Mouse (Mus musculus) urinary bladder, postnatal 25 days (tissue): ENCODE data around the gene Bsx.
A peak's percentile ranks its signal among the peaks of the same experiment; 100 is the strongest.

Experiments
- DNase-seq: peaks from one replicate; pipeline ENCODE4 v3.0.0; 2022; ENCODE audit warnings: low spot score

Gene Bsx

DNA sequence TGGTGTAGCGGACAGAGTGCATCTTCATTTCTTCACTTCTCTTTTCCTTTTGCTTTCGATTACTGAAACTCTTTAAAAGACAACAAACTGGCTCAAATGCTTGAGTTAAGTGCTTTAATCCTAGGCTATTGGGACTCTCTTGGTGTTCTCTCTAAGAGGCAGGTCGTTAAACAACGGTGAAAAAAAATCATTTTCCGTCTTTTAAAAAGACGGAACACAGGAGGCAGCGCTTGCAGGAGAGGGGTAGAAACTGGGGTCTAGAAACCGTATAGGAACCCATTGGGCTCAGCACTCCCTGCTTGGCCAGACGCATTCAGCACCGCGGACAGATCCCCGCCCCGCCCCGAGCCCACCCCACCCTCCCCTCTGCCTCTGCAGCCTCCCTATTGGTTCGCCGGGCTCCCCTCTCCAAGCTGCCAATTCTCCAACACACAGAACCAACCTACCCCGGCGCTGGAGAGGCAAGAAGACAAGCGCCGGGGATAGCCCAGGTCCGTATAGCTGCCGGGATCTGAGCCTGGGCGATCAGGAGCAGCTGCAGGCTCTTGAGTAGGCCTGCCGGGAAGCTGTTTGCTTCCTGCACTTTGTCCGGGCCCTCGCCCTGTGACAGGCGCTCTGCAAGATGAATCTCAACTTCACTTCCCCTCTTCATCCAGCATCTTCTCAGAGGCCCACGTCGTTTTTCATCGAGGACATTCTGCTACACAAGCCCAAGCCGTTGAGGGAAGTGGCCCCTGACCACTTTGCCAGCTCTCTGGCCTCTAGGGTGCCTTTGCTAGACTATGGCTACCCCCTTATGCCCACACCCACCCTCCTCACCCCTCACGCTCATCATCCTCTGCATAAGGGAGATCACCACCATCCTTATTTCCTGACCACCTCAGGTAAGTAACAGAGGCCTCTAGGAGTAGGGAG is at the start of gene Bsx:
Gene Bsx, plus strand, starts transcription at position 572 of the 915 bp plus-strand sequence.
- peak; percentile 18 for DNase-seq

- no peak for DNase-seq
Measured at GRCm38 (mm10) chr9:40825601-40826000, 48.3 kb upstream of the Bsx start.

DNA sequence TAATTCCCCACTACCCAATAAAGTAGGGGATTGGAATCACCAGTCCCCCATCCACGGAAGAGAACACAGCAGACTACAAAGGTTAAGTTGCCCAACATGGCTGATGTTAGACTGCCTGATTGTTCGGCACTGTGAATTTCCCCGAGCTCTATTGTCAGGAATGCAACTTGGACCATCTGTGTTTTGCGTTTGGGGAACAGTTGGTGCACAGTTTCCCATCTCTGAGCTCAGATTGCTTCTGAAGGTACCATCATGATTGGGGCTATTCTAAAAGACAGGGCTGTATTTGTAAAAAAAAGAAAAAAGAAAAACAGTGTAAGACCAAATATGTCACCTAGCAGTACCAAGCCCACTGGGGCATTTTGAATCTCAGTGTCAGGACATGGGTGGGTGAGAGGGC is 46.6 kb upstream of the Bsx start:
- no peak for DNase-seq

DNA sequence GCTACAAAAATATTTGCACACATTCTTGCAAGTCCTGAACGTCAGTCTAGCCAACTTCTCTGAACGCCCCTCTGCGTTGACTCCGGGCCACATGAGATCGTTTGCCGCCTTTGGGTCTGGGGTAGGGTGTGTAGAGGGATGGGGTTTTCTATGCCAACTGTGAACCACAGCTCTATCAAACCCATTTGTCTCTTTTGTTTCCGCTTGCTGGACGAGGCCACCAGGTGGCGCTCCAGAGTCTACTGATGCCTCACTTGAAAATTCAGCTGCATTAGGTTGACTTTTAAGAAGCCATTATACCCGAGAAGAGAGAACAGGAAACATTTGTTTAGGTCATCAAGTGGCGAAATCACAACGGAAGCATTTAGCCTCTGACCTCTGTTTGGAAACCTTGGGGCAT is 39.4 kb upstream of the Bsx start:
- peak; percentile 71 for DNase-seq

DNA sequence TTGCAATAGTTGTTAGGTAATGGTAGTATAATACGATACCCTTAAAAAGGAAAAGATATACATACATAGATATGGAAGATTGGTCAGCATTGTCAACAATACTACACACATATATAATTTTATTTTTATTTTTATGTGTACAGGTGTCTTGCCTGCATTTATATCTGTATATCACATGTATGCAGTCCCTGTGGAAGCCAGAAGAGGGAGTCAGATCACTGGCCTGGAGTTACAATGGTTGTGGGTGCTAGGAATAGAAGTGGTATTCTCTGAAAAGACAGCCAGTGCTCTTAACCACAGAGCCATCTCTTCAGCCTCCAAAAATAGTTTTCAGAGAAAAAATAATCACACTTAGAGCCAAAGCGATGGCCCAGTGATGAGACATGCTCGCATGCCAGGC is 37.2 kb upstream of the Bsx start:
- no peak for DNase-seq

DNA sequence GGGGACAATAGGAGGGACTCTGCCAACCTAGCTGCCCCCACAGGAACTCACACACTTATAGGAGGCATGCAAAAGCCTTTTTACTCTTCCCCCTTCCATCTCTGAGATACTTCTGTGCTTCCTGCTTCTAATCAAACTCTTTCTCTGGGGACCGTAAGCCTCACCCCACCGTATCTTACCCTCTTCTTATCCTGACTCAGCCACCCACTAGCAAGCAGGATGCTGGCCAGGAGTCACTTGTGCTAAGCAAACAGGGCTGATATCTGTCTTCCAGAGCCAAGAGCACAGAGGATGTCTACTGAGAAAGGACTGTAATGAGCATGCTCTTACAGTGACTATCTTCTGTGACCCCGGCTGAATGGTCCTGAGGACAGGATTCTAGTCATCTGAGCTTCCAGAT is 34.3 kb upstream of the Bsx start:
- DNase-seq, result no peak

DNA sequence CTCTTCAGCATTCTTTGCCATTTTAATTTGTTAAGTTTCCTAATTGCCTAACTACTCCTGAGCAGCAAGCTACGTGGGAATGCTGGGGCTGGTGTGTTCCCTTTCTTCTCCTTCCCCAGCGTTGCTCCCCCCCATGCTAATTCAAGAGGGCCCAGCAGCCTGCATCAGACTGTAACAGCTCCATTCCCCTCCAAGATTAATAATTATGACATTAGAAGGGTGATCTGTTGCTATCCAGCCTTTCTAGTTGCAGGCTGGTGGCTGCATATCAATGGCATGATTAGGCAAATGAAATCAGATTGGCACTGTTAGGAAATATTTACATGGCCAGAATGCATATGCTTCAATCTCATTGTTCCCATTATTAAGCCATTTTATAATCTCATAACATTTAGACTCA is 22.4 kb upstream of the Bsx start:
- DNase-seq, result no peak

GRCm38 (mm10) chr9:40858461-40859160 is 15.3 kb upstream of the Bsx start:
- no peak for DNase-seq

- no peak for DNase-seq
Measured at GRCm38 (mm10) chr9:40859196-40859595, 14.7 kb upstream of the Bsx start.

GRCm38 (mm10) chr9:40870331-40870730 is 3.6 kb upstream of the Bsx start:
- DNase-seq, result no peak

DNA sequence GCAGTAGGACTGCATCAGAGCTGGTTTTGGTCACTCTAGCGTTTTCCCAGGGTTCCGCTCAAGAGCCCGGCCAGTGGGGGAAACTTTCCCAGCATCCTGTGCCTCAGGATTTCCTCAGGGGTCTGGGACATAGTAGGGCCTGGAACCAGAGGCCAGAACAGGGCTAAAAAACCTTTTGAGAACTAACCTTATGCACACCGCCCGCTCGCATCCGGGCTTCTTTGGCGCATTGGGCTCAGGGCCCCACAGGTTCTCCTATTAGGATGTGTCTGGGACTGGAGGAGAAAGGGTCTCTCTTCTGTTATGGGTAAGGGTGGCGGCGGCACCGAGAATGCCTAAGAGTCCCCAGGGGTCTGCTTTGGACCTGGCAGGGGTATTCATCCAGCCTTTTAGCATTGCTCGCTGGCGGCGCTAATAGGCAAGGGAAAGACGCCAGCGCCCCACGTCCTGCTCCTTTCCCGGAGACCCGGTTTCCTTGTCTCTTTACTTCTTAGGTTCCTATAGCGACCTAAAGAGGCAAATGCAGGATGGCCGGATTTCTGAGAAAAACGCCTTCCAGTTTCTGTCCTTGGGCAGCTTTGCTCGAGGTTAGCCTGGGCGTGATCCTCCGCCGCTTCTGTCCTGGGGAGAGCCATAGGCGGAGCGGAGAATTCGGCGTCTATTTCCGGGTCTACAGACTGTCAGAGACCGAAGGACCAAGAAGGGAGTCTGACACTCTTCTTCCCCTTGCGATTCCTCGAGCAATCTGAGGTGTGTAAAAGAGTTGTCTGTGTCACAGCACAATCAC is 2.4 kb upstream of the Bsx start:
- DNase-seq, result no peak

GRCm38 (mm10) chr9:40872156-40872478 is 1.8 kb upstream of the Bsx start:
- DNase-seq, result peak; percentile 8

DNA sequence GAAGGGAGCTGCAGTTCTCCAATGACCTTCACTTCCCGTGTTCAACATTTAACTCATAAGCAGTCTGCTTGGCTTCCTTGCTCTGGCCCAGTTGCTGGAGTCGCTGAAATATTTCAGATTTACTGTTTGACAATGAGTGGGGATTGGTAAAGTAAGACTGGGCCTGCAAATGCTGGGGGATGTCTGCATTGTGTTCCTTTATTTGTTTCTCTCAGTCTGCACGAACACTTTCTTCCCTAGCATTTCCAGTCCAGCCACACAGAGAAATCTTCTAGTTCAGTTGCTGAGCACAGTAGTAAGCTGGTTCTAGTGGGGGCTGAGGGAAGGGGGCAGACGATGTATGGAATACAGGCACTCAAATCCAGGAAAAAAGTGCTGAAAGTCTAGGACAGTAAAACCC is 1.0 kb downstream of the Bsx start:
- no peak for DNase-seq

GRCm38 (mm10) chr9:40875431-40875830 is 1.5 kb downstream of the Bsx start:
- no peak for DNase-seq

GRCm38 (mm10) chr9:40876164-40876563 is 2.2 kb downstream of the Bsx start:
- DNase-seq, result no peak

DNA sequence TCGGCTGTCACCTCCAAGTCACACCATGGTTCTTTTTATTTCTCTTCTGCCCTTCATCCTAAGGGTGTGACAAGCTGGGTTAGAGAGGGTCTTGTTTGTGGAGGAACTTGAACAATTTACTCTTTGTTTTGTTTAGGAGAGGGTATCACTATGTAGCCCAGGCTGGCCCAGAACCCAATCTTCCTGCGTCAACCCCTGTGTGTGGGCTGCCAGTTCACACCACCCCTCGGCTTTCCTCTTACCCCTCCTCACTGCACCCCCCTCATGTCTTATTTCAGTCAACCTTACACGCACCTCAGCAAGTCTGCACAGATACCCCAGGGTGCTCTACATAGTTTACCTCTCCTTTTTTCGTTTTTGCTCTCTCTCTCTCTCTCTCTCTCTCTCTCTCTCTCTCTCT is 2.8 kb downstream of the Bsx start:
- DNase-seq, result no peak

DNA sequence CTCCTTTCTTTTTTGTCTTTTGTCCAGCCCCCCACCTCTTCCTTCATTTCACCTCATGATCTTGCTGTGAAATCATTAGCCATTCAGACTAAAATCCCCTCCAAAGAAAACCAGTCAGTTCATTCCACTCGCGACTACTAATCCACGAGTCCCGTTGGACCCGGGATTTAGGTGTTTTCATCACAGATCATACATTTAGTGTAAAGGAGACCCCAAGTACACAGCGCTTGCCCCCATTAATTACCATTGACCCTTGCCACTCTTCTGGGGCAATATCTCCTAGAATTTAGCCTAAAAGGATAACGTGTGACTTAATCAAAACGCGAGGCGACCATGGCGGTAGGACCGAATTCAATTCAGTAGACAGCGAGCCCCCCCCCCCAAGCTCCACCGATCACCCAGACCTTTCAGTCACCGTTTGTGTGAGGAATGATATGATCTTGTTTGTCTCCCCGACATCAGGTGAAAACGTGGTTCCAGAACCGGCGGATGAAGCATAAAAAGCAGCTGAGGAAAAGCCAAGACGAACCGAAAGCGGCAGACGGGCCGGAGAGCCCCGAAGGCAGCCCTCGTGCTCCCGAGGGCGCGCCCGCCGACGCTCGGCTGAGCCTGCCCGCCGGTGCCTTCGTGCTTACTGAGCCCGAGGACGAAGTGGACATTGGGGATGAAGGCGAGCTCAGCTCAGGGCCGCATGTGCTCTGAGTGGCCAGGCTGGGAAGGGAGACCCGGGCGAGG is 3.4 kb downstream of the Bsx start:
- DNase-seq, result no peak

DNA sequence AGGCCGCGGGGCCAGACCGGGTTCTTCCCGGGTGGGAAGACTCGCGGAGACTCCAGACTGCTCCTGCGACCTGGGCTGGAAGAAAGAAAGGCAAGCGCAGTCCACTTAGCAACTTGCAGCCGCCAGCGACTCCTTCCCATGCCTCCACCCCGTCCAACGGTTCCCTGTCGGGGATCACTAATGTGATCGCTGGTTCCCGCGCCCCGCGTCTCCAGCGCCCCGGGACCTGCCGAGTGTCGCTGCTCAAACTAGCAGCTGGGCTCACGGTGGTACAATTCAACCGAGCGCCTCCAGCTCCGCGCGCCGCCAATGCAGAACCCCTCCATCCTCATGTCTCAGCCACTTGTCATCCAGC is 3.9 kb downstream of the Bsx start:
- DNase-seq, result no peak

DNA sequence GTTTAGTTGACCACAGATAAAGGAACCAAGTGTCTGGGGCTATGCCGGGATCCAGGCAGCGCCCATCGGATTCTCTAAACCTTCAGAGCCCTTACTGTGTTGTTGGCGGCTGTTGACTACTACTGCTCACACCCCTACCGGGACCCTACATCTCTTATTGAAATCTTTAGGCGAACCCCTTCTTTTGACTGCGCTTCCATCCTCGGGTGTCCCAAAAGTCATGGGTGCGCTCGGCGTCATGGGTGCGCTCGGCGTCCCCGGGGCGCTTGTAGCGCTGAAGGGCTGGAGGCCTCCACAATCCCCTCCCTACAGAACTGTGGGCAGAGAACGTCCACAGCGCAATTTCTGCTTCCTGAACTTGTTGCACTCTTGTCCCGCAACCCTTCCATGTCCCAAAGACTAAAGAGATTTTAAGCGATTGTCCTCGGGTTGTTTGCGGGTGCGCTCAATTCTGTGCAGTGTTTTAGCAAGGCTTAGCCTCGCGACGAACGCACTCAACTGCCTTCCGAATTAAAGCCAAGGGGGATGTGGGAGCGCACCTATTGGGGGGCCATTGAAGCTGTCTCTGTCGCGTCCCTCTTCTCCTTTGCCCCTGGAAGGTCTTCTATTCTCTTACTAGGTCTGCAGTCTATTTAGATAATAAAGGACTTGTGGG is 4.5 kb downstream of the Bsx start:
- no peak for DNase-seq

DNA sequence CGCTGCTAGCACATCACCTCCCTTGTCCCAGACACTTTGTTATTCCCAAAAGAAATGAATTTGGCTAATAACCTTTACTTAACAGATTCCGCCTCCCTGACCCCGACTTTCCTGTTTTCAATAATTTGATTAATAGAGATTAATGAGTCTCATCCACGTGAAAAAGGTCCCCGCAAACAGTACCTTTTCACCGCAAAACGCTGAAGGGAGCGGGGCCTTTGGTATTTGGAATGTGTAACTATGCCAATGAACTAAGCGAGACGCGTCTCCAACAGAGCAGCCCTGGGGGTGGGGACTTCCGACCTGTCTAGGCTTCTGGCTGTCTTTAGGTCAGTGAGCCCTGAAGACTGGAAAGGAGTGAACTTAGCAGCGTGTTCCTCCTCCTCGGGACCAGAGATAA is 5.1 kb downstream of the Bsx start:
- no peak for DNase-seq

DNA sequence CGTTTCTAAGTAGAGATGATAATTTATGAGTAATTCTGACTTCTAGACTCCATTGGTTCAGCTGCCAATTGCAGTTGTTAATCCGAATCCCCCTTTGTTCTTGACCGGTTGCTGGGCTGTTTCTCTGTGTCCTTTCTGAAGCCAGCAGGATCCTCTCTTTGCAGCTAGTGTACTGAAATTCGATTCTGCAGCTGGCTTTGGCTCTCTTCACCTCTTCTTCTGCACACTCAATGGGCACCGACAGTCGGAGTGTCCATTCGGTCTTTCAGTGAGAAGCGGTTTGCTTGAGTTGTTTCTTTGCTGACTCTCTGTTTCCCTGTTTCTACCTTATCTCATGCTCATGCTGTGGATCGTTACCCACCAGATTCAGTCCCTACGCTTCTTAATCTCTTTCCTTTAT is 11.7 kb downstream of the Bsx start:
- no peak for DNase-seq

- DNase-seq, result no peak
Measured at GRCm38 (mm10) chr9:40889389-40889788, 15.5 kb downstream of the Bsx start.
